Mouse (Mus musculus) MEL (cell line): ENCODE measurements around the gene Aff2. TPM values are rescaled to one million over a fixed set of nuclear protein-coding genes. Genes with fewer than 3 reads are reported as not detected.

Source experiments
- DNase-seq: peaks from one replicate; pipeline ENCODE4 v3.0.0; 2011; ENCODE audit warnings: low read depth, low spot score
- H3K27ac ChIP-seq: 2 replicates; pipeline ENCODE4 v1.5.1; 2012; ENCODE audit warnings: low read depth, mild to moderate bottlenecking, control low read depth, low read length, moderate library complexity; ENCODE audit not compliant: control insufficient read depth
- H3K27me3 ChIP-seq, 2 experiments: fragments of 150-350 bp in 1 of 2; sonication (generic) in 1 of 2; 2 replicates each; pipeline ENCODE4 v1.6.1; 2012; ENCODE audit warnings: low read length in 2 of 2, mild to moderate bottlenecking in 2 of 2, improper control_type of control experiment in 1 of 2, moderate library complexity in 1 of 2; ENCODE audit not compliant: insufficient read depth in 2 of 2, control insufficient read depth in 1 of 2
- H3K36me3 ChIP-seq, 2 experiments: 2 replicates each; pipeline ENCODE4 v1.6.1; 2012 to 2014; ENCODE audit warnings: low read length in 2 of 2, improper control_type of control experiment in 1 of 2, inconsistent platforms in 1 of 2, mild to moderate bottlenecking in 1 of 2; ENCODE audit not compliant: insufficient read depth in 2 of 2, control insufficient read depth in 1 of 2
- H3K4me1 ChIP-seq, 2 experiments: fragments of 150-350 bp in 1 of 2; sonication (generic) in 1 of 2; 2 replicates each; pipeline ENCODE4 v1.6.1; 2012; ENCODE audit warnings: low read length in 2 of 2, improper control_type of control experiment in 1 of 2, mild to moderate bottlenecking in 1 of 2; ENCODE audit not compliant: insufficient read depth in 2 of 2, control insufficient read depth in 1 of 2
- H3K4me3 ChIP-seq, 2 experiments: fragments of 150-350 bp in 1 of 2; sonication (generic) in 1 of 2; 2 replicates each; pipeline ENCODE4 v1.5.1; 2012; ENCODE audit warnings: low read depth in 2 of 2, low read length in 2 of 2, mild to moderate bottlenecking in 2 of 2, moderate library complexity in 2 of 2, control low read depth in 1 of 2, improper control_type of control experiment in 1 of 2; ENCODE audit not compliant: control insufficient read depth in 1 of 2, insufficient read depth in 1 of 2
- H3K79me2 ChIP-seq: 2 replicates; pipeline ENCODE4 v1.6.1; 2012; ENCODE audit warnings: mild to moderate bottlenecking, low read length, moderate library complexity; ENCODE audit not compliant: control insufficient read depth, poor library complexity, insufficient read depth
- H3K9ac ChIP-seq: 2 replicates; pipeline ENCODE4 v1.6.1; 2012; ENCODE audit warnings: low read depth, mild to moderate bottlenecking, control low read depth, low read length, moderate library complexity; ENCODE audit not compliant: control insufficient read depth, poor library complexity, severe bottlenecking
- H3K9me3 ChIP-seq: fragments of 150-350 bp; sonication (generic); replicated peaks from 2 replicates; pipeline ENCODE4 v1.6.1; 2012; ENCODE audit warnings: mild to moderate bottlenecking, low read length, improper control_type of control experiment, moderate library complexity; ENCODE audit not compliant: insufficient read depth
- BHLHE40 ChIP-seq: IDR thresholded peaks from 2 replicates; pipeline ENCODE4 v1.6.1; 2012; ENCODE audit warnings: low read depth, mild to moderate bottlenecking, inconsistent platforms, low read length, improper control_type of control experiment, borderline replicate concordance
- CHD2 ChIP-seq: IDR thresholded peaks from 2 replicates; pipeline ENCODE4 v1.6.1; 2011; ENCODE audit warnings: low read length, improper control_type of control experiment
- CTCF ChIP-seq, 3 experiments: IDR thresholded peaks in 2 of 3; conservative IDR thresholded peaks in 1 of 3; 2 replicates each; pipeline ENCODE4 v1.5.1; 2011 to 2012; ENCODE audit warnings: low read length in 3 of 3, low read depth in 2 of 3, mild to moderate bottlenecking in 2 of 3, improper control_type of control experiment in 1 of 3, inconsistent platforms in 1 of 3, mixed read lengths in 1 of 3, moderate library complexity in 1 of 3; ENCODE audit not compliant: control insufficient read depth in 1 of 3, insufficient read depth in 1 of 3, poor library complexity in 1 of 3, severe bottlenecking in 1 of 3
- E2F4 ChIP-seq: IDR thresholded peaks from 2 replicates; pipeline ENCODE4 v1.6.1; 2011; ENCODE audit warnings: low read depth, low read length, improper control_type of control experiment, borderline replicate concordance
- ELF1 ChIP-seq: IDR thresholded peaks from 2 replicates; pipeline ENCODE4 v1.6.1; 2014; ENCODE audit warnings: low read depth, mild to moderate bottlenecking, inconsistent platforms, low read length, improper control_type of control experiment, moderate library complexity
- GABPA ChIP-seq: IDR thresholded peaks from 2 replicates; pipeline ENCODE4 v1.6.1; 2012; ENCODE audit warnings: low read depth, mild to moderate bottlenecking, inconsistent platforms, low read length, improper control_type of control experiment, moderate library complexity
- GATA1 ChIP-seq: IDR thresholded peaks from 2 replicates; pipeline ENCODE4 v1.6.1; 2011; ENCODE audit warnings: low read depth, low read length, improper control_type of control experiment
- JUND ChIP-seq: IDR thresholded peaks from 2 replicates; pipeline ENCODE4 v1.6.1; 2011; ENCODE audit warnings: low read depth, mild to moderate bottlenecking, improper control_type of control experiment, low read length
- KAT2A ChIP-seq: conservative IDR thresholded peaks from 2 replicates; pipeline ENCODE4 v1.6.1; 2012; ENCODE audit warnings: low read depth, low read length, improper control_type of control experiment, inconsistent platforms
- MAX ChIP-seq: IDR thresholded peaks from 2 replicates; pipeline ENCODE4 v1.6.1; 2011; ENCODE audit warnings: low read length, improper control_type of control experiment
- MEF2A ChIP-seq: IDR thresholded peaks from 2 replicates; pipeline ENCODE4 v1.6.1; 2014; ENCODE audit warnings: low read depth, mild to moderate bottlenecking, inconsistent platforms, low read length, improper control_type of control experiment; ENCODE audit not compliant: poor library complexity, insufficient replicate concordance, severe bottlenecking; ENCODE audit errors: extremely low read depth
- MYB ChIP-seq: IDR thresholded peaks from 2 replicates; pipeline ENCODE4 v1.6.1; 2011; ENCODE audit warnings: mild to moderate bottlenecking, low read depth, low read length, improper control_type of control experiment
- NELFE ChIP-seq: IDR thresholded peaks from 2 replicates; pipeline ENCODE4 v1.6.1; 2011; ENCODE audit warnings: low read depth, low read length, improper control_type of control experiment
- POLR2AphosphoS5 ChIP-seq: IDR thresholded peaks from 2 replicates; pipeline ENCODE4 v1.6.1; 2012; ENCODE audit warnings: low read depth, borderline replicate concordance, mild to moderate bottlenecking, inconsistent platforms, low read length, moderate library complexity, mixed read lengths
- RAD21 ChIP-seq: IDR thresholded peaks from 2 replicates; pipeline ENCODE4 v1.6.1; 2011; ENCODE audit warnings: mild to moderate bottlenecking, low read depth, low read length, improper control_type of control experiment
- RCOR1 ChIP-seq: IDR thresholded peaks from 2 replicates; pipeline ENCODE4 v1.6.1; 2012; ENCODE audit warnings: low read depth, mild to moderate bottlenecking, inconsistent platforms, low read length, improper control_type of control experiment
- SIN3A ChIP-seq: IDR thresholded peaks from 2 replicates; pipeline ENCODE4 v1.6.1; 2012; ENCODE audit warnings: low read length, improper control_type of control experiment, inconsistent platforms
- SMC3 ChIP-seq: IDR thresholded peaks from 2 replicates; pipeline ENCODE4 v1.6.1; 2011; ENCODE audit warnings: low read depth, low read length, improper control_type of control experiment
- TAL1 ChIP-seq: IDR thresholded peaks from 2 replicates; pipeline ENCODE4 v1.6.1; 2012; ENCODE audit warnings: mild to moderate bottlenecking, inconsistent platforms, low read length, moderate library complexity, mixed read lengths
- USF1 ChIP-seq: IDR thresholded peaks from 2 replicates; pipeline ENCODE4 v1.6.1; 2014; ENCODE audit warnings: low read depth, mild to moderate bottlenecking, inconsistent platforms, low read length, improper control_type of control experiment, moderate library complexity
- USF2 ChIP-seq, 2 experiments: IDR thresholded peaks; 2 replicates each; pipeline ENCODE4 v1.6.1; 2011 to 2012; ENCODE audit warnings: improper control_type of control experiment in 2 of 2, low read length in 2 of 2, borderline replicate concordance in 1 of 2, inconsistent platforms in 1 of 2, low read depth in 1 of 2, mild to moderate bottlenecking in 1 of 2; ENCODE audit not compliant: insufficient read depth in 1 of 2
- ZMIZ1 ChIP-seq: IDR thresholded peaks from 2 replicates; pipeline ENCODE4 v1.6.1; 2012; ENCODE audit warnings: low read depth, mild to moderate bottlenecking, inconsistent platforms, low read length, improper control_type of control experiment, moderate library complexity
- polyA plus RNA-seq, 2 experiments: library from polyadenylated mRNA; stranded (reverse) in 1 of 2; unstranded in 1 of 2; fragments of >175 nt in 1 of 2; fragments of >200 nt in 1 of 2; gene quantifications; 2 replicates each; pipeline versions ENCODE4 v1.2.1 to v1.2.4; 2012; ENCODE audit warnings: low replicate concordance in 2 of 2, low read depth in 1 of 2; ENCODE audit not compliant: insufficient read length in 2 of 2, insufficient read depth in 1 of 2, missing spikeins in 1 of 2
- total RNA-seq: library from RNA; depleted of rRNA; stranded (reverse); fragments of 300-350 nt; gene quantifications from 2 replicates; pipeline ENCODE4 v1.2.3, GENCODE M21; 2012

Aff2 gene
- total and polyA plus RNA-seq, 3 experiments, result not detected

DNA sequence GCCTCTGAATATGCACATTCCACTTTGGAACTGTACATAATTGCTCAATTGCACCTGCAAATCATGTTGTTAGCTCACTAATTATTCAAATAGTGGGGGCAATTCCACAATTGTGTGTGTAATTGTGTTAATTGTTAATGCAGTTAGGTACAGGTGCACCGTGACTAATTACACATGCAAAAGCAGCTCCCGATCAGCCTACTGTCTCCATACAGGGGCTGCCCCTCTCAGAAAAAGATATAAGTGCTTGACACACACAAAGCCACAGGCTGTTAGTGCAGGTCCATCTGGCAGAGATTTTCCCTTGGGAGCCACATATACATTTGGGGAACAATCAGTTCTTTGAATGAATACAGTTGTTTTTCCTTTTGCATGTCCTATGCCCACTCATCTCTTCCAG lies 302.9 kb downstream of the Aff2 start:
- DNase-seq, result no peak
- Histone ChIP-seq H3K36me3 (no peaks in the 10 kb centered on the region), H3K4me3 (no peak overlapping the region), H3K27me3 (no peaks in the 10 kb centered on the region), H3K4me1 (no peaks in the 10 kb centered on the region), H3K79me2 (no peaks in the 10 kb centered on the region), H3K27ac (no peak overlapping the region), H3K9me3 (no peaks in the 10 kb centered on the region), H3K9ac (no peak overlapping the region)
- TF ChIP-seq USF2 (IDR thresholded peaks at IDR 0.05; ENCODE audit: borderline replicate concordance in 1 of 2, insufficient read depth in 1 of 2, low read depth in 1 of 2, low read length in 2 of 2), result no peak
- no peak for TF ChIP-seq RAD21
- no peak for TF ChIP-seq MAX

DNA sequence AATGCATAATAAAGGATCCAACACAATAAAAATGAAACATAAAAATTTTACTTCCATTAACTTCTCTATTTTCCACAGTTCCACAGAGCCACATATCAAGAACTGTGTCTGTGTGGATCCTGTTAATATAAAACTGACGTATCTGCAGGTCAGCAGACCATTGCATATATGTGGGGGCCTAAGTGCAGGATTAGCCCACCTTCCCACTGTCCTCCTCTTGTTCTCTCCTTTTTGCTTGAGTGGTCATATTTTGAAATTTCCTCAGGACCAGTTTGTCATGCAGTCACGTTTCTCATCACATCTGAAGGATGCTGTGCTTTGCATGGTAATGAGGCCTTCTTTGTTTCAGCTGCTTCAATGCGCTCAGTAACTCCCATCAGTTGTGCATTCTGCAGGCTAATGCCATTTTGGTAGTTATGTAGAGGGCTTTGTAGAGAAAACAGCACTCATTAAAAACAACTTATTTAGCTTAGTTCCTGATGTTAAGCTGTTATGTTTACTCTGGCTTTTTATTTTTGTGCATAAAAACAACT lies 306.1 kb downstream of the Aff2 start:
- Histone ChIP-seq H3K9me3 (no peaks in the 10 kb centered on the region), H3K36me3 (no peaks in the 10 kb centered on the region), H3K27ac (no peak overlapping the region), H3K9ac (no peak overlapping the region), H3K79me2 (no peaks in the 10 kb centered on the region), H3K27me3 (no peaks in the 10 kb centered on the region), H3K4me3 (no peak overlapping the region), H3K4me1 (no peaks in the 10 kb centered on the region)
- TF ChIP-seq USF1 (no peak), TAL1 (no peak), GABPA (no peak), BHLHE40 (no peak), CHD2 (no peak), MAX (no peak), ELF1 (no peak), CTCF (IDR thresholded peaks at IDR 0.05 in 2 of 3, conservative IDR thresholded peaks at IDR 0.05 in 1 of 3; ENCODE audit: control insufficient read depth in 1 of 3, insufficient read depth in 1 of 3, low read depth in 2 of 3, low read length in 3 of 3, poor library complexity in 1 of 3, severe bottlenecking in 1 of 3) (no peak), POLR2AphosphoS5 (no peak), USF2 (IDR thresholded peaks at IDR 0.05; ENCODE audit: borderline replicate concordance in 1 of 2, insufficient read depth in 1 of 2, low read depth in 1 of 2, low read length in 2 of 2) (no peak)
- no peak for DNase-seq

DNA sequence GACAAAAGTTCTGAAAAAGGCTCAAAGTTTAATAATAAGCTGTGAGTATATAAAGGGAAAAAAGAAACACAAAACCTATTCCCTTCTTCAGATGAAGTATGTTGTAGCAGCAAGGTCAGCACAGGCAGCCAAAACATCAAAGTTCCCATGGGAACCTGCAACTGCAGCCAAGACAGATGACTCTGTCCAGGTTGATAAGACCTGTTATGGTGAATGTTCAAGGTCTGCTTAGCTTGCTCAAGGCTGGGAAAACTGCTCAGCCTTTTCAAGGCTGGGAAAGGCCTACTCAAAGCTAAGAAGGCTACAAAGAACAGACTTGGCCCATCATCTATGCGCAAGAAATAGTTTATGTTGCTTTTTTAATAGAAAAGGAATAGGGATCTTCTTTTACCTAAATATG lies 315.6 kb downstream of the Aff2 start:
- no peak for DNase-seq
- H3K9ac ChIP-seq, result no peak overlapping the region
- H3K9me3 ChIP-seq, result no peaks in the 10 kb centered on the region
- no peaks in the 10 kb centered on the region for H3K79me2 ChIP-seq
- H3K36me3 ChIP-seq, result no peaks in the 10 kb centered on the region
- H3K4me1 ChIP-seq, result no peaks in the 10 kb centered on the region
- H3K27me3 ChIP-seq, result no peaks in the 10 kb centered on the region
- TF ChIP-seq BHLHE40, result no peak
- no peak for TF ChIP-seq USF2 (IDR thresholded peaks at IDR 0.05; ENCODE audit: borderline replicate concordance in 1 of 2, insufficient read depth in 1 of 2, low read depth in 1 of 2, low read length in 2 of 2)
- no peak for TF ChIP-seq RCOR1
- no peak for TF ChIP-seq MEF2A
- TF ChIP-seq KAT2A, result no peak
- TF ChIP-seq ZMIZ1, result no peak
- TF ChIP-seq MAX, result no peak
- no peak for TF ChIP-seq SMC3
- no peak for TF ChIP-seq E2F4
- TF ChIP-seq JUND, result no peak
- no peak for TF ChIP-seq NELFE
- no peak for TF ChIP-seq GATA1
- no peak for TF ChIP-seq MYB
- no peak for TF ChIP-seq SIN3A
- TF ChIP-seq, all 39 proteins: peak for 0
- Histone ChIP-seq H3K4me3 (no peak overlapping the region), H3K27ac (no peak overlapping the region)
